Mouse (Mus musculus): ENCODE measurements around the gene Cd200r2. TPM values are rescaled to one million over a fixed set of nuclear protein-coding genes. Genes with fewer than 3 reads are reported as not detected.
"Not testable (repeated sequence)": the region's sequence is repeated elsewhere in the genome, so short reads cannot be mapped to it uniquely, and the experiment has no call there.

Cd200r2 gene
- polyA plus RNA-seq (2011; ENCODE audit: insufficient read depth, insufficient read length, low read depth, missing spikeins): not detected in 2 replicates

DNA sequence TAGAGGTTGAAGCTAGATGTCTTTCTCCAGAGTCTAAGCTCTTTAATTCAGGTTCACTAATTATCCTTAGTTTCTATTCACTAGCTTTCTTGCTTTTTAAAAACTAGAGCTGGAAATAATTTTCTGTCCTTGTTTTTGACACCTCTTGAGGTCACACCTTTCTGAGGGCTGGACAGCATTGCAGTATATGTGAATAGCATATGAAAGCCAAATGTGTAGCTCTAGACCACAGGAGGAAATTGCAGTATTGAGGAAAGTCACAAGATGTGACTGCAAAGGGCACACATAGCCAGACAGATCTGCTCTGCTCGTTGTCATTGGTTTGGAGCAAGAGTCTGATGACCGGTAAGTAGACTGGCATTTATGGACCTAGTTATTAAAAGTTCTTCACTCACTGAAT is at the start of gene Cd200r2:
Gene Cd200r2 (plus strand): TSS at position 301 of the 400 bp plus-strand sequence.
- no peak within 1 kb of the TSS for H3K4me3 ChIP-seq (ENCODE audit: low read depth, low read length)
- no peaks in the 10 kb centered on the region for H3K4me1 ChIP-seq (ENCODE audit: control insufficient read depth, insufficient read depth, low read length)
- H3K9ac ChIP-seq (ENCODE audit: low read depth, poor library complexity, severe bottlenecking): no peak within 1 kb of the TSS
- TF ChIP-seq POLR2A (IDR thresholded peaks at IDR 0.05; ENCODE audit: insufficient read depth, low read length) (no peak), CTCF (IDR thresholded peaks at IDR 0.05; ENCODE audit: low read depth, low read length) (no peak), EP300 (IDR thresholded peaks at IDR 0.05; ENCODE audit: insufficient read depth, low read depth, low read length) (no peak)
- H3K9me3 ChIP-seq (replicated peaks; ENCODE audit: control insufficient read depth, insufficient read depth, low read length, poor library complexity, severe bottlenecking): no peaks in the 10 kb centered on the region
- no peaks in the 10 kb centered on the region for H3K36me3 ChIP-seq (ENCODE audit: control insufficient read depth, insufficient read depth, low read length, poor library complexity, severe bottlenecking)
- no peaks in the 10 kb centered on the region for H3K27me3 ChIP-seq (ENCODE audit: control insufficient read depth, insufficient read depth, low read length, poor library complexity, severe bottlenecking)
- no peak within 1 kb of the TSS for H3K27ac ChIP-seq (ENCODE audit: insufficient read depth, low read length)

- TF ChIP-seq POLR2A (IDR thresholded peaks at IDR 0.05; ENCODE audit: insufficient read depth, low read length): no peak
Observed at GRCm38 (mm10) chr16:44818010-44818409, 48.9 kb upstream of the Cd200r2 start.

GRCm38 (mm10) chr16:44820545-44820944 is 46.4 kb upstream of the Cd200r2 start:
- Histone ChIP-seq H3K4me3 (ENCODE audit: low read depth, low read length) (no peak overlapping the region), H3K9me3 (replicated peaks; ENCODE audit: control insufficient read depth, insufficient read depth, low read length, poor library complexity, severe bottlenecking) (no peaks in the 10 kb centered on the region; the same call in 1 of the 2 replicates), H3K9ac (ENCODE audit: low read depth, poor library complexity, severe bottlenecking) (no peak overlapping the region), H3K27me3 (ENCODE audit: control insufficient read depth, insufficient read depth, low read length, poor library complexity, severe bottlenecking) (no peaks in the 10 kb centered on the region), H3K27ac (ENCODE audit: insufficient read depth, low read length) (no peak overlapping the region), H3K36me3 (ENCODE audit: control insufficient read depth, insufficient read depth, low read length, poor library complexity, severe bottlenecking) (no peaks in the 10 kb centered on the region), H3K4me1 (ENCODE audit: control insufficient read depth, insufficient read depth, low read length) (no peaks in the 10 kb centered on the region)
- no peak for TF ChIP-seq CTCF (IDR thresholded peaks at IDR 0.05; ENCODE audit: low read depth, low read length)
- no peak for TF ChIP-seq EP300 (IDR thresholded peaks at IDR 0.05; ENCODE audit: insufficient read depth, low read depth, low read length)
- TF ChIP-seq POLR2A (IDR thresholded peaks at IDR 0.05; ENCODE audit: insufficient read depth, low read length): no peak

More at GRCm38 (mm10) chr16:44818010-44818409, 48.9 kb upstream of the Cd200r2 start:
- H3K36me3 ChIP-seq (ENCODE audit: control insufficient read depth, insufficient read depth, low read length, poor library complexity, severe bottlenecking): no peaks in the 10 kb centered on the region
- H3K9me3 ChIP-seq (replicated peaks; ENCODE audit: control insufficient read depth, insufficient read depth, low read length, poor library complexity, severe bottlenecking): no peaks in the 10 kb centered on the region
- no peak overlapping the region for H3K27ac ChIP-seq (ENCODE audit: insufficient read depth, low read length)
- no peaks in the 10 kb centered on the region for H3K27me3 ChIP-seq (ENCODE audit: control insufficient read depth, insufficient read depth, low read length, poor library complexity, severe bottlenecking)
- no peaks in the 10 kb centered on the region for H3K4me1 ChIP-seq (ENCODE audit: control insufficient read depth, insufficient read depth, low read length)
- H3K9ac ChIP-seq (ENCODE audit: low read depth, poor library complexity, severe bottlenecking): no peak overlapping the region
- no peak overlapping the region for H3K4me3 ChIP-seq (ENCODE audit: low read depth, low read length)

DNA sequence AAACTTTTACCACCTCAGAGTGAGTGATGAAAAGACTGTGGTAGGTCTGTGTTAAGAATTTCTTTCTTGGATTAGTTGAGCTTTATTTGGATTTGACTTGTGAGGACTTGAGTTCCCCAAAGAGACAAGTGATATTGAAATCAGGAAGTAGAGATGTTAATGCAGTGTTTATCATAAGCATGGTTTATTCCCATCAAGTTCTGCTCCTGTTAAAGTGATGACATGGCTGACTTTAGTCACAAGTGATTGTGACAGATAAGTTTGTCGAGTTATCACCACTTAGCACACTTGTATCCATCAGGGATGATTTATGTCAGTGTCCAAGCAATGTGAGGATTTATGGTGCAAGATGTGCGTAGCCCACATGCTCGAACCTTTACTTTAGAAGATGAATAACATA is 34.6 kb upstream of the Cd200r2 start:
- Histone ChIP-seq H3K27me3 (ENCODE audit: control insufficient read depth, insufficient read depth, low read length, poor library complexity, severe bottlenecking) (no peaks in the 10 kb centered on the region), H3K4me3 (ENCODE audit: low read depth, low read length) (no peak overlapping the region), H3K27ac (ENCODE audit: insufficient read depth, low read length) (no peak overlapping the region), H3K9me3 (replicated peaks; ENCODE audit: control insufficient read depth, insufficient read depth, low read length, poor library complexity, severe bottlenecking) (no peaks in the 10 kb centered on the region), H3K36me3 (ENCODE audit: control insufficient read depth, insufficient read depth, low read length, poor library complexity, severe bottlenecking) (no peaks in the 10 kb centered on the region), H3K9ac (ENCODE audit: low read depth, poor library complexity, severe bottlenecking) (no peak overlapping the region), H3K4me1 (ENCODE audit: control insufficient read depth, insufficient read depth, low read length) (no peaks in the 10 kb centered on the region)
- TF ChIP-seq CTCF (IDR thresholded peaks at IDR 0.05; ENCODE audit: low read depth, low read length) (no peak), EP300 (IDR thresholded peaks at IDR 0.05; ENCODE audit: insufficient read depth, low read depth, low read length) (no peak), POLR2A (IDR thresholded peaks at IDR 0.05; ENCODE audit: insufficient read depth, low read length) (no peak)

GRCm38 (mm10) chr16:44833189-44833588 is 33.7 kb upstream of the Cd200r2 start:
- H3K27me3 ChIP-seq (ENCODE audit: control insufficient read depth, insufficient read depth, low read length, poor library complexity, severe bottlenecking); H3K4me3 ChIP-seq (ENCODE audit: low read depth, low read length); H3K9ac ChIP-seq (ENCODE audit: low read depth, poor library complexity, severe bottlenecking); H3K9me3 ChIP-seq (replicated peaks; ENCODE audit: control insufficient read depth, insufficient read depth, low read length, poor library complexity, severe bottlenecking); H3K27ac ChIP-seq (ENCODE audit: insufficient read depth, low read length); H3K4me1 ChIP-seq (ENCODE audit: control insufficient read depth, insufficient read depth, low read length); H3K36me3 ChIP-seq (ENCODE audit: control insufficient read depth, insufficient read depth, low read length, poor library complexity, severe bottlenecking): not testable (repeated sequence)

DNA sequence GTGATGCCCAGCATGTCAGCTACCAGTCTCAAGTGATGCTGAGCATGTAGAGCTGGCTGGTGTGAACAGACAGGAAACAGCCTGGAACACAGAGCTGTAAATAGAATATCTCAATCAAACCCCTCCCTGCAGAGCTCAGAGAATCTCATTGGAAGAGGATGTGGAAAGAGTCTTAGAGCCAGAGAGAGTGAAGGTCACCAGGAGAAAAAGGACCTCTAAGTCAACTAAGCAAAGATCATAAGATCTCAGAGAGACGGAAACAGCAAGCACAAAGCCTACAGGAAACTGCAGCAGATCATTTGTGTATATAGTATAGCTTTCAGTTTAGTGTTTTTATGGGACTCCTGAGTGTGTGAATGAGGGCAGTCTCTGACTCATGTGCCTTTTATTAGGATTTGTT is 8.3 kb downstream of the Cd200r2 start:
- TF ChIP-seq POLR2A (IDR thresholded peaks at IDR 0.05; ENCODE audit: insufficient read depth, low read length): no peak
- TF ChIP-seq EP300 (IDR thresholded peaks at IDR 0.05; ENCODE audit: insufficient read depth, low read depth, low read length): no peak
- TF ChIP-seq CTCF (IDR thresholded peaks at IDR 0.05; ENCODE audit: low read depth, low read length): no peak
- Histone ChIP-seq H3K27me3 (ENCODE audit: control insufficient read depth, insufficient read depth, low read length, poor library complexity, severe bottlenecking) (no peaks in the 10 kb centered on the region), H3K27ac (ENCODE audit: insufficient read depth, low read length) (no peak overlapping the region), H3K4me1 (ENCODE audit: control insufficient read depth, insufficient read depth, low read length) (no peaks in the 10 kb centered on the region), H3K4me3 (ENCODE audit: low read depth, low read length) (no peak overlapping the region), H3K36me3 (ENCODE audit: control insufficient read depth, insufficient read depth, low read length, poor library complexity, severe bottlenecking) (no peaks in the 10 kb centered on the region), H3K9me3 (replicated peaks; ENCODE audit: control insufficient read depth, insufficient read depth, low read length, poor library complexity, severe bottlenecking) (no peaks in the 10 kb centered on the region), H3K9ac (ENCODE audit: low read depth, poor library complexity, severe bottlenecking) (no peak overlapping the region)
